Mouse (Mus musculus) adipocyte (in vitro differentiated cells): ENCODE measurements around the gene Tnfsf4.

ENCODE experiments used
- DNase-seq: peaks from one replicate; pipeline ENCODE4 v3.0.0-alpha.2; 2016; ENCODE audit warnings: low spot score

The Tnfsf4 gene

GRCm38 (mm10) chr1:161463388-161464085, 68.3 kb downstream of the Tnfsf4 start:
- DNase-seq: peak; percentile 83
